Mouse (Mus musculus) adrenal gland, postnatal 14 days (tissue): ENCODE results near the gene Tmem218. TPM values are rescaled to one million over a fixed set of nuclear protein-coding genes. Genes with fewer than 3 reads are reported as not detected.

Experiments used
- DNase-seq: peaks from one replicate; pipeline ENCODE4 v3.0.0; 2021; ENCODE audit warnings: mixed read lengths
- long read RNA-seq, 2 experiments: library from polyadenylated mRNA; stranded (forward); transcript quantifications; one replicate each; pipeline ENCODE4 v2.0.0; 2021
- total RNA-seq: library from RNA; stranded (reverse); gene quantifications from 2 replicates; pipeline ENCODE4 v1.2.3, GENCODE M21; 2021

The Tmem218 gene
- total RNA-seq, result 5.7 and 6.3 TPM in 2 replicates
- long read RNA-seq, experiment 1, transcript Tmem218-201 (4 exons, 2,619 nt), result major isoform, 11 of 19 reads
- long read RNA-seq, experiment 1, partial matches to known transcripts, result 0 of 19 reads
- long read RNA-seq, experiment 1, other reads (novel, unspliced or antisense), result 8 of 19 reads
- long read RNA-seq, experiment 2, transcript Tmem218-201 (4 exons, 2,619 nt), result major isoform, 8 of 14 reads
- long read RNA-seq, experiment 2, partial matches to known transcripts, result 0 of 14 reads
- long read RNA-seq, experiment 2, other reads (novel, unspliced or antisense), result 6 of 14 reads

- peak; percentile 92 for DNase-seq
These were observed at the start of gene Tmem218 for GRCm38 (mm10) chr9:37207929-37208411. Tmem218 (plus strand) TSS chr9:37208223.

- DNase-seq, result no peak
These were observed 47.3 kb upstream of the Tmem218 start for GRCm38 (mm10) chr9:37160686-37161085.

- no peak for DNase-seq
These were observed 41.1 kb upstream of the Tmem218 start for GRCm38 (mm10) chr9:37166899-37167298.

- DNase-seq, result no peak
These were observed 34.6 kb upstream of the Tmem218 start for GRCm38 (mm10) chr9:37173376-37173775.

GRCm38 (mm10) chr9:37176002-37176401, 32.0 kb upstream of the Tmem218 start:
- no peak for DNase-seq

GRCm38 (mm10) chr9:37177107-37177506, 30.9 kb upstream of the Tmem218 start:
- DNase-seq, result peak; percentile 75

- no peak for DNase-seq
These were observed 30.5 kb upstream of the Tmem218 start for GRCm38 (mm10) chr9:37177551-37177950.

GRCm38 (mm10) chr9:37178911-37179310, 29.1 kb upstream of the Tmem218 start:
- DNase-seq, result no peak

GRCm38 (mm10) chr9:37179596-37179995, 28.4 kb upstream of the Tmem218 start:
- no peak for DNase-seq

- DNase-seq, result no peak
These were observed 26.4 kb upstream of the Tmem218 start for GRCm38 (mm10) chr9:37181596-37181995.

GRCm38 (mm10) chr9:37183176-37183575, 24.8 kb upstream of the Tmem218 start:
- no peak for DNase-seq

- DNase-seq, result no peak
These were observed 20.6 kb upstream of the Tmem218 start for GRCm38 (mm10) chr9:37187407-37187806.

GRCm38 (mm10) chr9:37188024-37188423, 20.0 kb upstream of the Tmem218 start:
- no peak for DNase-seq

- DNase-seq, result no peak
These were observed 11.0 kb upstream of the Tmem218 start for GRCm38 (mm10) chr9:37197067-37197466.

GRCm38 (mm10) chr9:37200414-37200813, 7.6 kb upstream of the Tmem218 start:
- no peak for DNase-seq

GRCm38 (mm10) chr9:37203884-37204283, 4.1 kb upstream of the Tmem218 start:
- no peak for DNase-seq

- DNase-seq, result no peak
These were observed 5.2 kb downstream of the Tmem218 start for GRCm38 (mm10) chr9:37213060-37213738.

GRCm38 (mm10) chr9:37214327-37215060, 6.5 kb downstream of the Tmem218 start:
- DNase-seq, result no peak

- DNase-seq, result no peak
These were observed 12.7 kb downstream of the Tmem218 start for GRCm38 (mm10) chr9:37220755-37221154.

- no peak for DNase-seq
These were observed 17.6 kb downstream of the Tmem218 start for GRCm38 (mm10) chr9:37225581-37225980.

- DNase-seq, result peak; percentile 69
These were observed 21.9 kb downstream of the Tmem218 start for GRCm38 (mm10) chr9:37229880-37230325.

- no peak for DNase-seq
These were observed 22.6 kb downstream of the Tmem218 start for GRCm38 (mm10) chr9:37230486-37231195.
